14 mouse cellular contexts compared by ENCODE assay signal in genomic region chr8:9261527-9261926, GRCm38 (mm10).
A peak's percentile ranks its signal among the peaks of the same experiment; 100 is the strongest.
DNase-seq lines count a peak whose midpoint lies in the region; ATAC-seq and TF ChIP-seq lines count a peak whose summit lies in the region.
"Had no signal": no experiment of that assay in that cellular context is flagged by ENCODE, and none has a peak within 500 bp of the region (broad histone marks: within the 10 kb centered on the region; RNA-seq: fewer than 3 reads in every experiment).

No protein-coding gene starts in this region.

- H3K4me3 ChIP-seq in midbrain, embryonic 10.5 days = no peak overlapping the region
- no peak overlapping the region for H3K4me3 ChIP-seq in midbrain, postnatal 0 days (ENCODE audit: low read depth, low read length)
- H3K4me3 ChIP-seq in hindbrain, embryonic 15.5 days = no peak overlapping the region
- H3K4me3 ChIP-seq in midbrain, embryonic 16.5 days (ENCODE audit: low read depth, low read length) = no peak overlapping the region
- H3K4me3 ChIP-seq: forebrain, embryonic 13.5 days; heart, adult 2 months had no signal

- H3K9ac ChIP-seq in midbrain, postnatal 0 days (replicated peaks; ENCODE audit: low read length, poor library complexity, severe bottlenecking) = no peak overlapping the region
- H3K9ac ChIP-seq in hindbrain, embryonic 15.5 days = no peak overlapping the region
- H3K9ac ChIP-seq in midbrain, embryonic 16.5 days (ENCODE audit: low read depth, low read length) = no peak overlapping the region
- H3K9ac ChIP-seq: forebrain, embryonic 13.5 days; liver, postnatal 0 days had no signal

- H3K4me2 ChIP-seq in midbrain, postnatal 0 days (ENCODE audit: low read depth, low read length, poor library complexity, severe bottlenecking) = no peak overlapping the region
- H3K4me2 ChIP-seq in hindbrain, embryonic 15.5 days = 0 out of 2 replicates have a peak overlapping the region, but pooled peaks have one; percentile 3
- H3K4me2 ChIP-seq in midbrain, embryonic 16.5 days (ENCODE audit: low read length) = no peak overlapping the region
- H3K4me2 ChIP-seq: forebrain, embryonic 13.5 days had no signal

- peak; percentile 34 for DNase-seq in embryo, embryonic 10.5 days (ENCODE audit: low spot score)
- no peak for DNase-seq in embryo, embryonic 10 days (ENCODE audit: low spot score)
- peak; percentile 17 for DNase-seq in midbrain, embryonic 10.5 days (ENCODE audit: low spot score)
- DNase-seq in midbrain, postnatal 0 days (ENCODE audit: low spot score) = no peak
- DNase-seq in left cerebral cortex, adult 9 months (ENCODE audit: low spot score in 2 of 2) = no peak
- DNase-seq: heart, adult 2 months; heart, postnatal 10 days; liver, postnatal 0 days; right cerebral cortex, postnatal 14 days; thymus, postnatal 36 days had no signal

- peak overlapping the region; percentile 47; the same call in 1 of the 2 replicates for H3K27ac ChIP-seq in midbrain, embryonic 10.5 days (replicated peaks)
- no peak overlapping the region for H3K27ac ChIP-seq in midbrain, postnatal 0 days (ENCODE audit: low read depth, low read length)
- peak overlapping the region; percentile 62 for H3K27ac ChIP-seq in hindbrain, embryonic 15.5 days (replicated peaks)
- peak overlapping the region; percentile 50; the same call in 1 of the 2 replicates for H3K27ac ChIP-seq in midbrain, embryonic 16.5 days (ENCODE audit: low read length)
- H3K27ac ChIP-seq: forebrain, embryonic 13.5 days; heart, adult 2 months had no signal

- H3K9me3 ChIP-seq in midbrain, embryonic 10.5 days (replicated peaks) = no peaks in the 10 kb centered on the region
- H3K9me3 ChIP-seq in midbrain, postnatal 0 days (ENCODE audit: low read length) = no peaks in the 10 kb centered on the region
- H3K9me3 ChIP-seq in hindbrain, embryonic 15.5 days = no peaks in the 10 kb centered on the region
- H3K9me3 ChIP-seq in midbrain, embryonic 16.5 days (replicated peaks; ENCODE audit: control insufficient read depth, low read length, poor library complexity, severe bottlenecking) = no peaks in the 10 kb centered on the region
- H3K9me3 ChIP-seq: forebrain, embryonic 13.5 days had no signal

- no peak for TF ChIP-seq CTCF in midbrain, postnatal 0 days (IDR thresholded peaks at IDR 0.05)

- no peak for ATAC-seq in midbrain, postnatal 0 days (ENCODE audit: low FRiP score)
- ATAC-seq in hindbrain, embryonic 15.5 days (ENCODE audit: low FRiP score, low read depth) = peak; percentile 52; the same call in 1 of the 2 replicates
- ATAC-seq in midbrain, embryonic 16.5 days = peak; percentile 61; the same call in 1 of the 2 replicates
- ATAC-seq in megakaryocyte, adult 5-6 weeks (ENCODE audit: poor library complexity, severe bottlenecking) = no peak
- ATAC-seq: forebrain, embryonic 13.5 days; liver, postnatal 0 days had no signal

- no peaks in the 10 kb centered on the region for H3K36me3 ChIP-seq in midbrain, embryonic 10.5 days
- no peaks in the 10 kb centered on the region for H3K36me3 ChIP-seq in midbrain, postnatal 0 days (ENCODE audit: insufficient read depth, low read length)
- no peaks in the 10 kb centered on the region for H3K36me3 ChIP-seq in hindbrain, embryonic 15.5 days
- H3K36me3 ChIP-seq in midbrain, embryonic 16.5 days (ENCODE audit: control insufficient read depth, insufficient read depth, low read length) = no peaks in the 10 kb centered on the region

- no peaks in the 10 kb centered on the region for H3K27me3 ChIP-seq in midbrain, embryonic 10.5 days (ENCODE audit: low read depth, poor library complexity, severe bottlenecking)
- no peaks in the 10 kb centered on the region for H3K27me3 ChIP-seq in midbrain, postnatal 0 days (ENCODE audit: insufficient read depth, low read length)
- no peaks in the 10 kb centered on the region for H3K27me3 ChIP-seq in hindbrain, embryonic 15.5 days
- no peaks in the 10 kb centered on the region for H3K27me3 ChIP-seq in midbrain, embryonic 16.5 days (ENCODE audit: control insufficient read depth, insufficient read depth, low read depth, low read length)
- H3K27me3 ChIP-seq: forebrain, embryonic 13.5 days had no signal

- H3K4me1 ChIP-seq in midbrain, embryonic 10.5 days = peaks cover 7% of the 10 kb centered on the region
- no peaks in the 10 kb centered on the region for H3K4me1 ChIP-seq in midbrain, postnatal 0 days (ENCODE audit: insufficient read depth, low read length)
- peaks cover 6% of the 10 kb centered on the region for H3K4me1 ChIP-seq in hindbrain, embryonic 15.5 days (replicated peaks)
- peaks cover 2% of the 10 kb centered on the region; the same call in 1 of the 2 replicates for H3K4me1 ChIP-seq in midbrain, embryonic 16.5 days (ENCODE audit: control insufficient read depth, insufficient read depth, low read length)
- H3K4me1 ChIP-seq: forebrain, embryonic 13.5 days had no signal

- 45% methylated on average over 8 of the region's 8 CpGs for WGBS in midbrain, embryonic 10.5 days
- 23% methylated on average over 8 of the region's 8 CpGs for WGBS in midbrain, postnatal 0 days
- 17% methylated on average over 8 of the region's 8 CpGs for WGBS in hindbrain, embryonic 15.5 days
- WGBS in midbrain, embryonic 16.5 days = 20% methylated on average over 8 of the region's 8 CpGs

Comparison
In these comparisons a context has a peak if more than half of its experiments do, and no peak if none do; other contexts are left out.
1. DNase-seq: peak in embryo, embryonic 10.5 days (single experiment) and midbrain, embryonic 10.5 days (single experiment); none in embryo, embryonic 10 days (single experiment), midbrain, postnatal 0 days (single experiment) and left cerebral cortex, adult 9 months (0 of 2).
2. ATAC-seq: peak in hindbrain, embryonic 15.5 days (single experiment) and midbrain, embryonic 16.5 days (single experiment); none in midbrain, postnatal 0 days (single experiment) and megakaryocyte, adult 5-6 weeks (single experiment).